Mouse (Mus musculus): ENCODE results near the gene G430095P16Rik. TPM values are rescaled to one million over a fixed set of nuclear protein-coding genes. Genes with fewer than 3 reads are reported as not detected.
A peak's percentile ranks its signal among the peaks of the same experiment; 100 is the strongest.

G430095P16Rik gene
- polyA plus RNA-seq, 1 experiment from 2014 or later = 1.0 TPM

- Histone ChIP-seq H3K36me3 (ENCODE audit: control insufficient read depth, insufficient read depth) (peaks cover 7% of the 10 kb centered on the region), H3K27me3 (replicated peaks; ENCODE audit: control insufficient read depth, insufficient read depth, low read length) (no peaks in the 10 kb centered on the region)
- peak; percentile 40 for ATAC-seq
These were observed 35.7 kb upstream of the G430095P16Rik start for GRCm38 (mm10) chr8:84687003-84687704.

GRCm38 (mm10) chr8:84687705-84688100 is 35.1 kb upstream of the G430095P16Rik start, which contains the start of gene Nacc1:
TSS of gene Nacc1 (minus strand) at chr8:84687862.
- Histone ChIP-seq H3K4me3 (ENCODE audit: low read depth, low read length) (peak within 1 kb of the TSS; percentile 100), H3K27ac (ENCODE audit: low read depth, low read length) (peak within 1 kb of the TSS; percentile 83), H3K27me3 (replicated peaks; ENCODE audit: control insufficient read depth, insufficient read depth, low read length) (no peaks in the 10 kb centered on the region), H3K9ac (ENCODE audit: low read depth, low read length) (peak within 1 kb of the TSS; percentile 93), H3K4me1 (replicated peaks; ENCODE audit: control insufficient read depth, insufficient read depth, low read length) (peaks cover 16% of the 10 kb centered on the region), H3K36me3 (ENCODE audit: control insufficient read depth, insufficient read depth) (peaks cover 8% of the 10 kb centered on the region), H3K4me2 (replicated peaks; ENCODE audit: low read depth) (peak within 1 kb of the TSS; percentile 89), H3K9me3 (ENCODE audit: control insufficient read depth) (no peaks in the 10 kb centered on the region)
- WGBS = under 1% methylated on average over 30 of the region's 37 CpGs
- TF ChIP-seq CTCF (IDR thresholded peaks at IDR 0.05; ENCODE audit: low read depth) = peak; percentile 37
- ATAC-seq = peak; percentile 73

More at GRCm38 (mm10) chr8:84687003-84687704, 35.7 kb upstream of the G430095P16Rik start:
- Histone ChIP-seq H3K4me2 (replicated peaks; ENCODE audit: low read depth) (peak overlapping the region; percentile 89), H3K9ac (ENCODE audit: low read depth, low read length) (peak overlapping the region; percentile 93), H3K4me1 (replicated peaks; ENCODE audit: control insufficient read depth, insufficient read depth, low read length) (peaks cover 16% of the 10 kb centered on the region), H3K4me3 (ENCODE audit: low read depth, low read length) (peak overlapping the region; percentile 100), H3K27ac (ENCODE audit: low read depth, low read length) (peak overlapping the region; percentile 83), H3K9me3 (ENCODE audit: control insufficient read depth) (no peaks in the 10 kb centered on the region)
- TF ChIP-seq CTCF (IDR thresholded peaks at IDR 0.05; ENCODE audit: low read depth) = peak; percentile 30
- WGBS = under 1% methylated on average over 57 of the region's 62 CpGs

- Histone ChIP-seq H3K9ac (ENCODE audit: low read depth, low read length) (peak overlapping the region; percentile 79), H3K27ac (ENCODE audit: low read depth, low read length) (peak overlapping the region; percentile 61), H3K27me3 (replicated peaks; ENCODE audit: control insufficient read depth, insufficient read depth, low read length) (no peaks in the 10 kb centered on the region), H3K4me2 (replicated peaks; ENCODE audit: low read depth) (peak overlapping the region; percentile 89), H3K36me3 (ENCODE audit: control insufficient read depth, insufficient read depth) (peaks cover 15% of the 10 kb centered on the region; the same call in 1 of the 2 replicates), H3K4me1 (replicated peaks; ENCODE audit: control insufficient read depth, insufficient read depth, low read length) (peaks cover 16% of the 10 kb centered on the region), H3K9me3 (ENCODE audit: control insufficient read depth) (no peaks in the 10 kb centered on the region), H3K4me3 (ENCODE audit: low read depth, low read length) (peak overlapping the region; percentile 79)
- ATAC-seq = peak; percentile 83
- under 1% methylated on average over 46 of the region's 47 CpGs for WGBS
- TF ChIP-seq CTCF (IDR thresholded peaks at IDR 0.05; ENCODE audit: low read depth) = peak; percentile 42
These were observed 33.5 kb upstream of the G430095P16Rik start for GRCm38 (mm10) chr8:84689091-84689915.

GRCm38 (mm10) chr8:84693332-84693731 is 29.5 kb upstream of the G430095P16Rik start:
- Histone ChIP-seq H3K9me3 (ENCODE audit: control insufficient read depth) (no peaks in the 10 kb centered on the region), H3K27ac (ENCODE audit: low read depth, low read length) (no peak overlapping the region), H3K27me3 (replicated peaks; ENCODE audit: control insufficient read depth, insufficient read depth, low read length) (no peaks in the 10 kb centered on the region), H3K4me2 (replicated peaks; ENCODE audit: low read depth) (no peak overlapping the region), H3K9ac (ENCODE audit: low read depth, low read length) (no peak overlapping the region), H3K36me3 (ENCODE audit: control insufficient read depth, insufficient read depth) (peaks cover 49% of the 10 kb centered on the region), H3K4me1 (replicated peaks; ENCODE audit: control insufficient read depth, insufficient read depth, low read length) (0 out of 2 replicates have a peak, but pooled peaks cover 5% of the 10 kb centered on the region), H3K4me3 (ENCODE audit: low read depth, low read length) (no peak overlapping the region)
- TF ChIP-seq CTCF (IDR thresholded peaks at IDR 0.05; ENCODE audit: low read depth) = no peak
- no peak for ATAC-seq
- 60% methylated on average over 4 of the region's 4 CpGs for WGBS

- no peak for ATAC-seq
- H3K9me3 ChIP-seq (ENCODE audit: control insufficient read depth) = no peaks in the 10 kb centered on the region
- H3K4me1 ChIP-seq (replicated peaks; ENCODE audit: control insufficient read depth, insufficient read depth, low read length) = 0 out of 2 replicates have a peak, but pooled peaks cover under 1% of the 10 kb centered on the region
- no peak overlapping the region for H3K4me2 ChIP-seq (replicated peaks; ENCODE audit: low read depth)
- no peaks in the 10 kb centered on the region for H3K27me3 ChIP-seq (replicated peaks; ENCODE audit: control insufficient read depth, insufficient read depth, low read length)
- 89% methylated on average over 6 of the region's 6 CpGs for WGBS
- peaks cover 51% of the 10 kb centered on the region for H3K36me3 ChIP-seq (ENCODE audit: control insufficient read depth, insufficient read depth)
- H3K9ac ChIP-seq (ENCODE audit: low read depth, low read length) = no peak overlapping the region
- no peak overlapping the region for H3K4me3 ChIP-seq (ENCODE audit: low read depth, low read length)
- TF ChIP-seq CTCF (IDR thresholded peaks at IDR 0.05; ENCODE audit: low read depth) = no peak
- H3K27ac ChIP-seq (ENCODE audit: low read depth, low read length) = no peak overlapping the region
These were observed 27.7 kb upstream of the G430095P16Rik start for GRCm38 (mm10) chr8:84695140-84695539.

All from intestine, postnatal 0 days (tissue).